ENCODE assay signal across 11 mouse cellular contexts in the genomic region with DNA sequence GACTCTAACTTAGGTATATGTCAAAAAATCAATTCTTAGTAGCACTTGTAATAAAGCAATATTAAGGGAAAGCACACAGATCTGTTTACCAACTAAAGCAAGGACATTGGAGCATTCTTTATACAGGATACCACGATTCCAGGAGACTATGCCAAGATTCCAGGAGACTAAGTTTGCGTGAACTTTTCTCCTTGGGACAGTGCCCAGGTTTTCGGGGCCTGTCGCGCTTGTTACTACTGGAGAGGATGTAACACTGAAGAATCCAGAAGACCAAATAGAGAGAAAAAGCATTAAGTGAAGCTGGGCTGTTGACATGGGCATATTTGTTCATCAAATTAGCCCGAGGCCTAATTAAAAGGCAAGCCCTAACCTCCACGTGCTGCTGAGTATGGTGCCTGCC.
"Had no signal": no experiment of that assay in that cellular context is flagged by ENCODE, and none has a peak within 500 bp of the region (broad histone marks: within the 10 kb centered on the region; RNA-seq: fewer than 3 reads in every experiment).

No protein-coding gene starts in this region.

- H3K4me3 ChIP-seq: left cerebral cortex, adult 2 months; limb, embryonic 10.5 days; liver, embryonic 15.5 days; midbrain, embryonic 10.5 days; neural tube, embryonic 12.5 days had no signal

- H3K27me3 ChIP-seq: liver, embryonic 15.5 days; neural tube, embryonic 12.5 days had no signal

- H3K9me3 ChIP-seq: limb, embryonic 10.5 days; liver, embryonic 15.5 days; midbrain, embryonic 10.5 days; neural tube, embryonic 12.5 days had no signal

- H3K4me1 ChIP-seq: limb, embryonic 10.5 days; liver, embryonic 15.5 days; midbrain, embryonic 10.5 days; neural tube, embryonic 12.5 days had no signal

- H3K27ac ChIP-seq: left cerebral cortex, adult 2 months; limb, embryonic 10.5 days; liver, embryonic 15.5 days; midbrain, embryonic 10.5 days; neural tube, embryonic 12.5 days had no signal

- H3K36me3 ChIP-seq: limb, embryonic 10.5 days; liver, embryonic 15.5 days; midbrain, embryonic 10.5 days; neural tube, embryonic 12.5 days had no signal

- DNase-seq: kidney, postnatal 10 days; lung, adult 2 months; lung, postnatal 36 days; midbrain, embryonic 14.5 days; thymus, adult 18-20 months; thymus, postnatal 14 days had no signal
